Mouse (Mus musculus) left cerebral cortex, adult 11 months (tissue): ENCODE measurements around the gene Tbc1d24.

Experiments used
- DNase-seq: peaks from one replicate; pipeline ENCODE4 v3.0.0; 2022; ENCODE audit warnings: low spot score

Gene Tbc1d24

DNA sequence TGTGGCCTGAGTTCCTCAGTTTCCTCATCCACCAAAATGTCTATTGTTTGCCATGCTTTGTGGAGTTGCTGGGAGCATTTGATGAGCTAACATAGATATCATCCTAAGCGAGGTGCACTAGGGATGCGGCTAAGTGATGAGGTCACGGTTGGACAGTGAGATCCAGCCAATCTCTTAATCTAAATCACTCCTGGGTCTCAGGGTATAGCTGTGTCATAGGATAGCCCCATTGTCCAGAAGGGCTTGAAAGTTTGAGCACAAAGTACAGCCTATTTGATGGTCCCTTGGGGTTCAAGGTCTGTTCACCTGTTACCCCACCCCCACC lies 4.5 kb upstream of the Tbc1d24 start:
- DNase-seq, result no peak

DNA sequence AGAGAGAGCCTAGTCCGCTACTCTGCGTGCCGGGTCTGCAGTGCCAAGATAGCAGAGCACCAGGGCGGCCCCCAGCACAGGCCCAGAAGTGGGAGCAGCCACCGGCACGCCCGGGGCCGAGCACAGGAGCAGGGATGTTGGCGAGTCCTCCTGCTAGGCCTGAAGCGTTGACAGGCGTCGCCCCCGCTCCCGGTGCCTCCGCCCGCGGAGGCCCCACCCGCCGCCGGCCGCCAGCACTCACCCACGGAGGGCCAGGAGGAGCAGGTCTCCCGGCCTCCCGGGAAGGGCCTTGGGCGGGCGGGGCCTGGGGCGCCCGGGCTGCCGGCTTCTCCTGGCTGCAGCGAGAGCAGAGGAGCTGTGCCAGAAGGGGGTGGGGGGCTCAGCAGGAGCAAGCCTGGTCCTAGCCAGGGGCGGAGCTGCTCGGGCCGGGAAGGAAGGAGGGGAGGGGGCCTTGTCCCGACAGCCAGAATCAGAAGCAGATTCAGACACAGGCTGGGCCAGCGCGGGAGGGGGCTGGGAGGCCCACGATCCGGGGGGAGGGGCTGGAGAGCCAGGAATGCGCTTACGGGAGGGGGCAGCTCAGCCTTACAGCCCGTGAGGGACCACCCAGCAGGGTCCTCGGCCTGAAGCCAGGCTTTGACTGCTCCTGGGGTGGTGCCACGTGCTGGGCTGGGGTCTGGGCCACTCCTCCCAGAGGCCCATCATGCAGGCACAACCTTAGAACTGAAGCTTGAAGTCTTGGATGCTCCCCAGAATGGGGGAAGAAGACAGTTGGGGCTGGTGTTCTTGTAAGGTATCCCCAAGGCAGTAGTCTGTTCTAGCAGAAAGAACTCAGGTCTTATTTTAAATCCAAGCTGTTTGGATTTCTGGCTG lies 3.9 kb upstream of the Tbc1d24 start, which contains the start of gene Ntn3:
Gene Ntn3 (minus strand): TSS at position 489 of the 873 bp plus-strand sequence.
- no peak for DNase-seq

DNA sequence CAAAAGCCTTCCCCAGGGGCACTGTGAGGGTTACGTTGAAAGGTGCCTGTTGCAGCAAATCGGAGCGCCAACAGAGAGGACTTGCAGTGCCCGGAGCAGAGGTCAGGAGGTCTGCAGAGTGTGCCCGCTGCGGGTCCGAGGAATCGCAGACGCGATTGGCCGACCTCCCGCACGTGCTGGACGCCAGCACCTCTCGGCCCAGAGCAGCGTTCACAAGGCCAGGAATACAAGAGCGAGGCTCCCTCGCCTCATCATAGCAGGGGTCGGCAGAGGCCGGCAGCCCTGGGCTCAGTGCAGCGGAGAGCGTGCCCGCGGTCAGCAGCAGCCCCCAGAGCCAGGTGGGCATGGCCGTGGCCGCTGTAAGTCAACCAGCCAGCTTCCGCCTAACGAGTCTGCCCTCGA lies 3.3 kb upstream of the Tbc1d24 start:
- DNase-seq, result no peak

DNA sequence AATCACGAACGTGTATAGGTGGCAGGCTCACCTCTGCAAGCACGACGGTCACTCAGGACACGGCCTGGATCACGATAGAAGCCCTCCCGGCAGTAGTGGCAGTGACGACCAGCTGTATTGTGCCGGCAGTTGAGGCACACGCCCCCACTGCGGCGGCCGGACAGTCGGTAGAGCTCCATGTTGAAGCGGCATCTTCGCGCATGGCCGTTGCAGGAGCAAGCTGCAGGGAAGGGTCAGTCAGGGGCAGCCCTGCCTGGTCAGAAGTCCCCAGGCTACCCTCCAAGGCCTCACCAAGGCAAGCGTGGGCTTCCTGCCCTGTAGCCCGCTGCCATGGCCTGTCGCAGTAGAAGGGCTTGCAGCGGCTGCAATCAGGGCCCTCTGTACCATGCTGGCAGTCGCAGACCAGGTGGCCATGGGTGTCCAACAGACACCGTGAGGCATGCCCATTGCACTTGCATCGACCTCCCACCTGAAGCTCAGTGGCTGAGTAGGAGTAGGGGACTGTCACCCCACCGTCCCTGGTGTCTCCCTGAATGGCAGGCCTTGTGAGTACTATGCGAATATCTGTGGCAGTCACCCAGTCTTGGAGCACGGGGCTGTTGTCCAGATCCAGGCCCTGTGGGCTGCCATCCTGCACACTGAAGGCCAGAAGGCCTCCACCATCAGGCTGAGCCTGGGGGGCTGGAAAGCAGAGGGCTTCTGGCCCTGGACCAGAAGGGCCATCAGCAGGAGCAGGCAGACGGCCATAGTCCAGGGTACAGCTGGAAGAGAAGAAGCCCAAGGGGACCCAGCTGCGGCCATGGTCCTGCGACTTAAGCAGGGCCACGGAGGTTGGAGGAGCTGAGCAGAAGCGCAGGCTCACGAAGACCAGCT lies 2.6 kb upstream of the Tbc1d24 start:
- no peak for DNase-seq

DNA sequence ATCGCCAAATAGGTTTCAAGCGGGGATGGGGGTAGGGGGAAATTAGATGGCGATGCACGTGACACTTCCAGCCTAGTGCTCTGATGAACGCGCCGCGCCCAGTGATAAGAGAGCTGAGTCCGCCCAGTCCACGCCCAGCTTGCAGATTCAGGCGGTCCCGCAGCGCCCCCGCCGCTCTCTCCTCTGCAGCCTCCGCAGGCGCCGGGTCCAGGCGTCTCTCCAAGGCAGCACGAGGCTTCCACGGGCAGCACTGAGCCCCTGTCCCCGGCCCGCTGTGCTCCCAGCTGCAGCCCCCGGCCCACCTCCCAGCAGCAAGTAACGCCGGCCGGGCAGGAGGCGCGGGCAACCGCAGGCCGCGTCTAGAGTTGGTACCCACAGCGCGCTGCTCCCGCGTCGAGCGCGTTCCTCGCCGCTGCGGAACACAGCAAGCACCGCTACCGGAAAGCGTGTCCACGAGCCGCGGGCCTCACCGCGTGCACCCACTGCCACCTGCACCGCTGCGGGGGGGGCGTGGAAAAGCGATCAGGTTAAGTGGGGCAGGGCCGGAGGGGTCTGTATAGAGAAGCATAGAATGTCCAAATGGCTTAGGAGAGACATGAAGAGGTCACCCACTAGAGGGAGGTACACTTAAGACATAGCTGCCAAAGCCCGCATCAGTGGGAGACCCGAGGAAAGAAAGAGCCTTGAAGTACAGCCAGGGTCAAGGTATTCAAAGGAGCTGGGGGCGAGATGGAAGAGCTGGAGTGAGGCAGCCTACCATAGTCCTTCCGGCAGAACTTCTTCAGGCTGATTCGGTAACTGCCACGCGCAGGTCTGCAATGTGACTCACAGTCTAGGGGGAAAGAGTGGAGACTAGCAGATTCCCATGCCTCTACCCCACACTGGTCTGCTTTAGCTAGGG lies 1.3 kb upstream of the Tbc1d24 start:
- DNase-seq, result peak; percentile 64

DNA sequence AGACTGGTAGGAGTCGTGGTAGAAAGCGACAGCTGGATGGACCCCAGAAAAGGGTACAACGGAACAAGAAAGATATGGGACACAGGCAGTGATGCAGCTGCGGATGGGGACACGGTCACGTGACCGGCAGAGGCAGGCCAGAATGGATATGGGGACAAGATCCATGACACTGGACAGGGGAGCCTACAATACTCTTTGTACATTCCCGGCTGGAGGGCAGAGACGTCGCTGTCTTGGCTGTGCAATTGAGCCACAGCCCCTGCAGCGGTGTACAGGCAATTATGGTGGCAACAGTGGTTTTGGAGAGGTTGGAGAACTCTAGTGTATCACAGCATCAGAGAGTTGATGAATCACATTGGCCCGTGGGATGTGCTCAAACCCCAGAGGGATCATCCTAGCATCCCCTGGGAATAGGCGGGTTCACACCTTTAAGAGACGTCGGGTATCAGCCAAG lies 573 bp upstream of the Tbc1d24 start:
- DNase-seq, result no peak

DNA sequence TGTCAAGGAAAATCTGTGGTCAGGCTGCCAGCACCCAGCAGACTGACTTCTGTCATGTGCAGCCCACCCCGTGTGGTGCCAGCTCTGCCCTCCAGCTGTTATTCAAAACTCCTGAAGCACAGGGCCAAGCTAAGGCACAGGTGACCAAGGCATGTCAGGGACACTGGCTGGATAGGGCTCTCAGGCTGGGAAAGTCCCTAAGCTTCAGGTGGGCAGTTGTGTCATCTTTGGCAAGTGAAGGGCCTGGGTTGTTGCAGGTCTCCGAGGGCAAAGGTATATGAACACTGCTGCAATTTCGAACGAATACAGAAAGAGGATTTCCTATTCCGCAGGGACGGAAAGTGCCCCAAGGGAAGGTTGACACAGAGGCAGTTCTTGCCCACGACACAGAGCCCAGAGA lies 516 bp downstream of the Tbc1d24 start:
- no peak for DNase-seq

DNA sequence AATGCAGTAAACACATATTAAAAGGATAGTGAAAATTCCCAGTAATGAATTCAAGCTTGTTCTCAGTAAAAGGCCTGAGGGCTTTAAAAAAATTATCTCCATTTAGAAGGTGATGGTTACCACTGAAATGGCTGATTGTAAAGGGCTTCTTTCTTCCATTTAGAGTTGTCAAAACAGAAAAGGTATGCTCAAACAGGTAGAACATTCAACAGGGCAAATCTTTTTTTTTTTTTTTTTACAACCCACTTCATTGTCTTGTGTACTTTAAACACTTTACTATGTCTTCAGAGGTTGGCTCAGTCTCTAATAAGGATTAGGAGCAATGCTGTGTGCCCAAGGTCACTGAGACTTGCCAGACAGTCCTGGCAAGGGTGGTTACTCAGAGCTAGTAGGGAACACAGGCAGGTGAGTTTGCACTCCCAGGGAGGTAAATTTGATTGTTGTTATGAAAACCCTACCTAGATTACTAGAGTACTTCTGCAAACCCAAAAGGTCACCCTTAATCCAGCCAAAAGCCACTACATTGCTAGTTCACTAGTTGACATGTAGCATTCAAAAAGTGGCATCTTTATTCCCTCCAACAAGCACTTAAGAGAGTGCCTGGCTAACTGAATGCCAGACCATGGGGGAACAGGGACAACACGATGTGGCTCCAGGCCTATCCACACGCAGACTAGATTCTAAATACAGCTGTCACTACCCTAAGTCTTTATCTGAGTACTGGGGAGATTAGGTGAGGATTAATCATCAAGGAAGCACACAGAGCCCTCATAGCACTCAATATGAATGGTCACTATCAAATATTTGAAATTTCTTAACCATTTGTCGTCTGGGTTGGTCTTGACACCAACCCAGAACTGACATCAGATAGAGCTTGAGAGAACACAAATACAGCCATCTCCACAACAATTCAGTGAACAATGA lies 1.5 kb downstream of the Tbc1d24 start:
- no peak for DNase-seq

DNA sequence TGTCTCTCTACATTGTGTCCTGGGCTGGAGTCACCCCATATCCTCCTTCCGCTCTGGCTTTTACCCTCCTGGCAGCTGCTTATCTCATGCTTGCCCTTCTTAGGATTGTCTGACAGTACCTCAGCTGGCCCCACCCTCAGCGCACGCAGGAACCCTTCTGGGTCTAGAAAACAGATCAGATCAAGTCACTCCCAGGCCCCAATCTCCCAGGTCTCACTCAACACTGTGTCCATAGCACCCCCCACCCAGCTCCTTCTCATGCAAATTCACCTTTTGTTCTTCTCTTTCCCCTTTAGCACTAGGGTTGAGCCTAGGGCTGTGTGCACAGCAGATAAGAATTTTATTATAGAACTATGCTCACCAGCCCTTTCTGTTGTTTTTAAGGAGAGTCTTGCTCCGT lies 2.3 kb downstream of the Tbc1d24 start:
- no peak for DNase-seq

DNA sequence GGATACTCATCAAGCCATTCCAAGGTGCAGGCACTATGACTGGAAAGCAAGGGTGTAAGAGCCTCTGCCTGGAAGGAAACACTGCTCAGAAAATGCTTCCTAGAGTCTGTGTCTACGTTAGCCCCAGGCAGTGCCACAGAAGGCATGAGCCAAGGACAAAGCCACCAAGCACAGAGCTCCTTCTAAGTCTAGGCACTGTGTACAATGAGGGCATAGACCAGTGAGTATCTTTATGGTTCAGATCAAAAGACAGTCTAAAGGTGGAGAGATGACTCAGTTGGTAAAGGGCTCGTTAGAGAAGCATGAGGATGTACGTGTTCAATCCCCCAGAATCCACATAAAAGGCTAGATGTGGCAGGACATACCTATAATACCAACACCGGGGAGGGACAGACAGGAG lies 4.3 kb downstream of the Tbc1d24 start:
- no peak for DNase-seq

DNA sequence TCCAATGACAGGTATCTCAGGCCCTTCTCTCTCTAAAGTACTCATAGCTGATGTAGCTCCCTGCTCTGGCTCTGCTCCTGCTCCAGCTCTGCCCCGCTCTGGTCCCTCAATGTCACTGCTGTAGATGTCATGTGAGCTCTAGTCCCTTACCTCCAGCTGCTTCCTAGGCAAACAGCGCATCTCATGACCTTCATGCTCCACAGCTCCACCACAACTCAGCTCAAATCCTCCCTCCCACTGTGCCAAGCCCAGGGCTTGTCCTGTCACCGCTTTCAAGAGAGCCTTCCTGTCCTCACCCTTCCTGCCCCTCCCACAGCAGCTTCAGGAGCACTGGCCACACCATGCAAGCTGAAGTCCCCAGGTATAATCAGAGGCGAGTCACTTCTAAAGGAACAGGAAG lies 5.6 kb downstream of the Tbc1d24 start:
- DNase-seq, result no peak

DNA sequence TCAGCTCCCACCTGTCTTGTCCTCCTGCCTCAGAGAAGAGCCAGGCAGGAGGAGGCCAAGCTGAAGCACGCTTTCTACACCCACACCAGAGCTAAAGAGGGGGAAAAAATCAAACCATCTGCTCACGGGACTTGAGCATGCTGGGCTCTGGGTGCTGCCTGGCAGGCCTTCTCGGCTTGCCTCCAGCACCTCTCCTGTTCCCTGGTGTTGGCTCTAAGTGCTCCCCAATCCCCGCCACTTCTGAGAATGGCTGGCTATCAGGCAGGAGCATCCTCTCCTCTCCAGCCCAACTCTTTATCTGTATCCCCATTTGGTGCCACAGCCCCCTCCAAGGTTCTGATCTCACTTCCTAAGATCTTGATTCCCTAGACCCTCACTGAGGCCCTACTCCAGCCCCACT lies 6.1 kb downstream of the Tbc1d24 start:
- peak; percentile 67 for DNase-seq

DNA sequence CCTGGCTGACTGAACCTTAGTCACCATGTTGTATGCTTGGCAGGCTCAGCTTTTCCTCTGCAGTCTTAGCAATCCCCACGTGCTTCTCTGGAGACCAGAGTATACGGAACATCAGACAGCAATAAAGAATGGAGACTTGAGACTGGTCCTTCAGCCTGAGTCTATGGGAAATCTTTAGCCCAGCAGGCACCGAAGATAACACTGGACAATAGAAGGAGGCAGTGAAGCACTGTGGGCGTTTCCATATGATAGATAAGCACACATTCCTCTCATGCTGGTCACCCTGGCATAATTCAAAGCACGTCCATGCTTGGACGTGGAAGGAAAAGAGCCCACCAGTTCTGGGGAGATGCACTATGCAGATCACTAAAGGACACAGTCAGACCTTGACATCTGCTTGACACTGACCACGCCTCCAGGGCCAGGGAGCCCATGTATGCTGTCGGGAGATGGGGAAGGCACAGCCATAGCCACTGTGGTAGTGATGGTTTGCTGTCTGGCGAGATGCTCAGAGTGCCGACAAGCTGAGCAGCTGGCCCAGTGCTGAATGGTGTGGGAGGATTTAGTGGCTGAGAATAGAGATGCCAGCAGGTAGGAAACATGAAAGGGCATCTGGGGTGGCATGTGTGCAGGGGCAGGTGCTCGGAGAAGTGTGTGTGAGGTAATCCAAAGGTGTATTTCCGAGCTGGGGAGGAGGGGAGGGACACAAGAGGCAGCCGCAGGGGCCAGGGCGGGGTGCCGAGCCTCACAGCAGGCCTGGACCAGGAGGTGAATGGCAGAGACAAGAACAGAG lies 8.1 kb downstream of the Tbc1d24 start:
- peak; percentile 24 for DNase-seq

DNA sequence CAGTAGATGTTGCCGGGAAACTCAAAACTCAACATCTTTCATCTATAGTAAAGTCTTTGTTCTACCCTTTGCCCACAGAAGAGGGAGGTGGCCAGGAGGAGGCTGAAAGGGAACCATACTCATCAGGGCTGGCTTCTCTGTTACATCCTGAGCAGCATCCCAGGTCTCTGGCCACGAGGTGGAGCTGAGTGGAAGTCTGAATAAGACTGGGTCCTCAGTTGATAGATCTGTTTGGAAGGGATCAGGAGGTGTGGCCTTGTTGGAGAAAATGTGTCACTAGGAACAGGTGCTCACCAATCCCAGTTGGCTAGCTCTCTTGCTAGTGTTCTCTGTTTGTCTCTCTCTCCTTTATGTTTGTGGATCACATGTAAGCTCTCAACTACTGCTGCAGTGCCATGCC lies 10.0 kb downstream of the Tbc1d24 start:
- DNase-seq, result no peak

DNA sequence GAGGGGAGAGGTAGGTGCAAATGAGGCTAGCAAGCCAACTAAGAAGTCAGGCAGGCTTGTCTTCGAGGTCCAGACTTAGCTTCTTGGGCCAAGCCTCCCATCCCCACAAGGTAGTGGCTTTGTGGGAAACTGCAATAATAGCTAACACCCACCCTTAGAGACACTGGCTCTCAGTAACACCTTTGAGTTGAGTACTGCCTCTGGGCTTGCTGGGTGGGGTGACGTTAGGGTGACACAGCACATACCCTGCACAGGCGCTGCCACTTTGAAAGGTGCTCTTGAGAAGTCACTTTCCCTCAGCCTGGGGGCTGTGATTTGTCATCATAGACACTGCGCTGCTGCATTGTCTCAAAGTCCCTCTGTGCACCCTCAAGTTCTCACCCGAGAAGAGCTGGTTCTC lies 11.6 kb downstream of the Tbc1d24 start:
- no peak for DNase-seq

DNA sequence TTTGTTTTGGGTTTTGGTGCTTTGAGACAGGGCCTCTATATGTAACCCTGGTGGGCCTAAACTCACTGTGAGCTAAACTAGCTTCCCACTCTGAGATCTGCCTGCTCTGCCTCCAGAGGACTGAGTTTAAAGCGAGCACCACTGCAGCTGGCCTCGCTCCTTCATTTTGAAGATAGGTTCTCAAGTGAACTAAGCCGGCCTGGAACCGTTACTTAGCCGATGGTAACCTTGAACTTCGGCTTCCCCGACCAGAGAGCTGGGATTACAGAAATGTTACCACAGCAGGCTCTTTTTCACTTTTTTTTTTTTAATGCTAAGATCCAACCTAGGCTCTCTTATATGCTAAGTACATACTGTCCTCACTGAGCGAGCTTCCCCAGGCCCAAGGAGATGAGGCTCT lies 12.1 kb downstream of the Tbc1d24 start:
- DNase-seq, result no peak

DNA sequence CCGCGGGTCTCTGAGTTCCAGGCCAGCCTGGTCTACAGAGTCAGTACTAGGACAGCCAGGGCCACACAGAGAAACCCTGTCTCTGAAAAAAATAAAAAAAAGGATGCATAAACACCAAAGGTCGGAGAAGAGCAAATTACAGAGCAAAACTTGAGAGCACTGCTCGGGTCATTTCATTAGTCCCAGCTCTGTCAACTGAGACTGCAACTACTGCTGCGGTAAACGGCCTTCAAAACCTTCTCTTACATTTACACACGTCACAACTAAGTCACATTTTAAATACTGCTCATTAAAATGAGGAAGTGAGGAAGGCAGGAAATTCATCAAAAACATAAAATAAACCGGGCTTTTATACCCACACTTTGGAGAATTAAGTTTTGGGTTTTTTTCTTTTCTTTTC lies 12.5 kb downstream of the Tbc1d24 start:
- DNase-seq, result no peak

DNA sequence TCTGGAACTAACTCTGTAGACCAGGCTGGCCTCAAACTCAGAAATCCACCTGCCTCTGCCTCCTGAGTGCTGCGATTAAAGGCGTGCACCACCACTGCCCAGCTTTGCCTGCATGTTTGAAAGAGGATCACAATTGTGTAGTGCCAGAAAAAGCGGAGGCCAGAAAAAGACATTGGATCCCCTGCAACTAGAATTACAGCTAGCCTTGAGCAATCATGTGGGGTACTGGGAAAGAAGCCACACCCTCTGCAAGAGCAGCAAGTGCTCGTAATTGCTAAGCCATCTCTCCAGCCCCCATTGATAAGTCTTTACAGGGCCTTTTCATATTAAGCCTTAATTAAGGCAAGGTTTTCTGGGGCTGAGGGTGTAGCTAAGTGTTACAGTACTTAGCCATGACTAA lies 13.9 kb downstream of the Tbc1d24 start:
- no peak for DNase-seq

DNA sequence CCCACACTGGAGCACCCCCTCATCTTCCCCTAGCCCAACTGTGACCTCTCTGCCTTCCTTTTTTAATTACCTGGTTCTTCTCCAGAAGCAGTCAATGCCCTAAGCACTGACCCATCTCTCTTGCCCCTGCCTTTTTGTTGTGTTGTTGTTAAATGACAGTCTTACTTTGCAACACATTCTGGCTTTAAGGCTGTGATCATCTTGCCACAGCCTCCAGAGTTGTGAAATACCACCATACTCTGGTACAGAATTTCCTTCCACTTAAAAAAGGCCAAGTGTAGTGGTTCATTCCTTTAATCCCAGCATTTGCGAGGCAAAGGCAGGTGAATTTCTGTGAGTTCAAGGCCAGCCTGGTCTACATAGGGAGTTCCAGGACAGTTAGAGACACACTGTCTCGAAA lies 14.4 kb downstream of the Tbc1d24 start:
- no peak for DNase-seq

DNA sequence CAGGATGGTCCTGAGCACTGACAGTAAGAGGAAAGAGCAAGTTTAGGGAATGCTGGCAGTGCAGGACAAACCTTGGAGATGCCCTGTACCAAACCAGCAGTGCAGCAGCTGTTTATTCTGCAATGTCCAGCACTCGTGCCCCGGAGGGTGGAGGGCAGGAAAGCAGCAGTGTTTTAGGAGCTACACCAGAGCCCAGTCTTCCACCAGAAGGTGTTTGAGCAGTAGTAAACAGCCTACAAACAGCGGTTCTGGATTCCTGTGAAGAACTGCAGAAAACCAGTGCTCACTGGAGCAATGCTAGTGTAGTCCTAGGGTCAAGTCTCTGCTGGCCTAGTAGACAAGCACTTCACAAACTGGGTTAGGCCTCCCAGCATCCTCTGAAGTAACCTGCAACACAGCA lies 31.1 kb downstream of the Tbc1d24 start:
- no peak for DNase-seq
